Mouse (Mus musculus): Measurements from ENCODE around the gene Tube1.
"Not testable (repeated sequence)": the region's sequence is repeated elsewhere in the genome, so short reads cannot be mapped to it uniquely, and the experiment has no call there.

The Tube1 gene

GRCm38 (mm10) chr10:39184864-39185544 is 51.2 kb downstream of the Tube1 start:
- no peaks in the 10 kb centered on the region for H3K27me3 ChIP-seq (ENCODE audit: control insufficient read depth, insufficient read depth, low read length, poor library complexity, severe bottlenecking)
- no peak for DNase-seq (ENCODE audit: low read depth, low spot score)
- H3K36me3 ChIP-seq (ENCODE audit: control insufficient read depth, insufficient read depth, low read length, poor library complexity, severe bottlenecking) = no peaks in the 10 kb centered on the region

- no peak for DNase-seq (ENCODE audit: low read depth, low spot score)
- H3K36me3 ChIP-seq (ENCODE audit: control insufficient read depth, insufficient read depth, low read length, poor library complexity, severe bottlenecking) = no peaks in the 10 kb centered on the region
These were observed 51.8 kb downstream of the Tube1 start for GRCm38 (mm10) chr10:39185545-39185906.

GRCm38 (mm10) chr10:39192673-39193072 is 58.9 kb downstream of the Tube1 start:
- H3K27me3 ChIP-seq (ENCODE audit: control insufficient read depth, insufficient read depth, low read length, poor library complexity, severe bottlenecking) = no peaks in the 10 kb centered on the region
- H3K36me3 ChIP-seq (ENCODE audit: control insufficient read depth, insufficient read depth, low read length, poor library complexity, severe bottlenecking) = no peaks in the 10 kb centered on the region
- DNase-seq (ENCODE audit: low read depth, low spot score) = peak; percentile 68

More at GRCm38 (mm10) chr10:39185545-39185906, 51.8 kb downstream of the Tube1 start:
- no peaks in the 10 kb centered on the region for H3K27me3 ChIP-seq (ENCODE audit: control insufficient read depth, insufficient read depth, low read length, poor library complexity, severe bottlenecking)

- H3K36me3 ChIP-seq (ENCODE audit: control insufficient read depth, insufficient read depth, low read length, poor library complexity, severe bottlenecking); DNase-seq (ENCODE audit: low read depth, low spot score); H3K27me3 ChIP-seq (ENCODE audit: control insufficient read depth, insufficient read depth, low read length, poor library complexity, severe bottlenecking): not testable (repeated sequence)
These were observed 64.4 kb downstream of the Tube1 start for GRCm38 (mm10) chr10:39198216-39198615.
